Mouse (Mus musculus) cerebellum, adult 11 months (tissue): ENCODE data around the gene Kif2c.

Source experiments
- DNase-seq: peaks from one replicate; pipeline ENCODE4 v3.0.0; 2022

Kif2c gene

GRCm38 (mm10) chr4:117113237-117113636 is 69.2 kb downstream of the Kif2c start:
- no peak for DNase-seq

- DNase-seq: no peak
Observed at GRCm38 (mm10) chr4:117110985-117111384, 71.5 kb downstream of the Kif2c start.

- DNase-seq: no peak
Observed at GRCm38 (mm10) chr4:117110249-117110648, 72.2 kb downstream of the Kif2c start.
